Mouse (Mus musculus): ENCODE results near the gene Fmod.

DNA sequence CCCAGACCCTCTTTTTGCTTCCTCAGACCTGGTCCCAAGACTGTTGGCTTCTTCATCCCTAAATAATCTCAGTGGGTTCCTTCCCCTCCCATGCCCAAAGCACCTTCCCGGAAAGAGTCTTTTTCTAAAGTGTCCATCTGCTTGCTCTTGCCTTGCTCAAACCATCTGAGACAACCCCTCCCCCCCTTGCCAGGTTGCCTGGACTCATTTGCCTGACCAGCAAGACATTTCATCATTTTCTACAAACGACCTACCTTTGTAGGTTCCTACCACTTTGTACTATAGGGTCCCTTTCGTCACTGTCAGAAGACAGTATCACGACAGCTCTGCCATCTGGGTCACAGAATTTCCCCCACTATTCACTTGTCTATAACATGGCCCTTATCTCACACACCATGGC lies 43.4 kb downstream of the Fmod start:
- TF ChIP-seq GATA2 (IDR thresholded peaks at IDR 0.05; ENCODE audit: borderline replicate concordance, low read depth, low read length) (no peak), CTCF (IDR thresholded peaks at IDR 0.05; ENCODE audit: low read depth, low read length) (no peak)
